Mouse (Mus musculus) myocyte (in vitro differentiated cells): ENCODE results near the gene Psg27.
"Not testable (repeated sequence)": the region's sequence is repeated elsewhere in the genome, so short reads cannot be mapped to it uniquely, and the experiment has no call there.

Source experiments
- POLR2A ChIP-seq: IDR thresholded peaks from one replicate; pipeline ENCODE4 v1.6.1; 2011; ENCODE audit warnings: low read depth, mild to moderate bottlenecking, control low read depth, moderate library complexity; ENCODE audit not compliant: insufficient read length
- USF1 ChIP-seq: IDR thresholded peaks from one replicate; pipeline ENCODE4 v1.6.1; 2011; ENCODE audit warnings: low read depth, mild to moderate bottlenecking, control low read depth, moderate library complexity

DNA sequence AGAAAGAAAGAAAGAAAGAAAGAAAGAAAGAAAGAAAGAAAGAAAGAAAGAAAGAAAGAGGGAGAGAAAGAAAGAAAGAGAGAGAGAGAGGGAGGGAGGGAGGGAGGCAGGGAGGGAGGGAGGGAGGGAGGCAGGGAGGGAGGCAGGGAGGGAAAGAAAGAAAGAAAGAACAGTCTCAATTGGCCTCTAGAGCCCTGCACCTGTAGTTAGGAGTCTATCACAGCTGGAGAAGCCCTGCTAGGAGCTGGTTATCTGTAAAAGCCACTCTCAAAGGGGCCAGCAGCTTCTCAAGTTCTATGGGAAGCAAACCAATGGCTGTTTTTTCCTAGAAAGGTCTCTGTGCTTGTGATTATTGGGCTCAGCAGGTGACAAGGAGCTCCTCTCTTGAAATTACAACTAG lies 54.3 kb downstream of the Psg27 start:
- TF ChIP-seq POLR2A, USF1: not testable (repeated sequence)
